Mouse (Mus musculus) spleen, adult 2 months (tissue): ENCODE measurements around the gene Rmnd5a.

Source experiments
- CTCF ChIP-seq: fragments of 200-500 bp; IDR thresholded peaks from 2 replicates; pipeline ENCODE4 v1.5.1; 2011; ENCODE audit warnings: mild to moderate bottlenecking, inconsistent platforms; ENCODE audit not compliant: insufficient read depth, insufficient read length, insufficient replicate concordance; ENCODE audit errors: extremely low read depth
- POLR2A ChIP-seq: fragments of 200-500 bp; IDR thresholded peaks from 2 replicates; pipeline ENCODE4 v1.6.1; 2011; ENCODE audit warnings: low read depth, low read length, inconsistent platforms

GRCm38 (mm10) chr6:71425681-71426080, 14.8 kb downstream of the Rmnd5a start:
- no peak for TF ChIP-seq CTCF
- TF ChIP-seq POLR2A = no peak
